Mouse (Mus musculus) liver, embryonic 14.5 days (tissue): ENCODE measurements around the gene Trhr2. TPM values are rescaled to one million over a fixed set of nuclear protein-coding genes. Genes with fewer than 3 reads are reported as not detected.
A peak's percentile ranks its signal among the peaks of the same experiment; 100 is the strongest.

Experiments
- ATAC-seq: fragments of 200-750 bp; cut with Nextera tagmentation; 2 replicates; pipeline ENCODE4 v1.8.0; 2017; ENCODE audit warnings: moderate number of reproducible peaks, mild to moderate bottlenecking, moderate library complexity; ENCODE audit not compliant: insufficient read depth
- DNase-seq, 3 experiments: peaks; one replicate each; pipeline ENCODE4 v3.0.0-alpha.2; 2012 to 2013; ENCODE audit warnings: low read depth in 3 of 3, low spot score in 3 of 3
- H3K27ac ChIP-seq: fragments of 300-500 bp; sonication (generic); 2 replicates; pipeline ENCODE4 v1.5.1; 2014; ENCODE audit warnings: moderate library complexity, mild to moderate bottlenecking, control low read depth, inconsistent platforms
- H3K27me3 ChIP-seq: fragments of 300-500 bp; sonication (generic); 2 replicates; pipeline ENCODE4 v1.6.1; 2014; ENCODE audit warnings: mild to moderate bottlenecking, low read length, moderate library complexity; ENCODE audit not compliant: control insufficient read depth, insufficient read depth
- H3K36me3 ChIP-seq: fragments of 300-500 bp; sonication (generic); replicated peaks from 2 replicates; pipeline ENCODE4 v1.6.1; 2014; ENCODE audit warnings: low read depth; ENCODE audit not compliant: control insufficient read depth, insufficient read depth
- H3K4me1 ChIP-seq, 2 experiments: fragments of 200-500 bp in 1 of 2; fragments of 300-500 bp in 1 of 2; sonication (generic) in 1 of 2; replicated peaks; 2 replicates each; pipeline ENCODE4 v1.6.1; 2012 to 2014; ENCODE audit warnings: antibody characterized with exemption in 1 of 2, inconsistent platforms in 1 of 2, low read length in 1 of 2; ENCODE audit not compliant: control insufficient read depth in 2 of 2, insufficient read depth in 2 of 2
- H3K4me2 ChIP-seq: fragments of 300-500 bp; sonication (generic); 2 replicates; pipeline ENCODE4 v1.6.1; 2014; ENCODE audit warnings: low read depth, mild to moderate bottlenecking, control low read depth, moderate library complexity
- H3K4me3 ChIP-seq, 2 experiments: fragments of 200-500 bp in 1 of 2; fragments of 300-500 bp in 1 of 2; sonication (generic) in 1 of 2; 2 replicates each; pipeline ENCODE4 v1.5.1; 2012 to 2014; ENCODE audit warnings: low read depth in 2 of 2, low read length in 2 of 2, mild to moderate bottlenecking in 2 of 2, control low read depth in 1 of 2, inconsistent platforms in 1 of 2, moderate library complexity in 1 of 2; ENCODE audit not compliant: insufficient read depth in 1 of 2
- H3K9ac ChIP-seq: fragments of 300-500 bp; sonication (generic); replicated peaks from 2 replicates; pipeline ENCODE4 v1.6.1; 2014; ENCODE audit warnings: mild to moderate bottlenecking, control low read depth, moderate library complexity
- H3K9me3 ChIP-seq: fragments of 300-500 bp; sonication (generic); 2 replicates; pipeline ENCODE4 v1.6.1; 2016; ENCODE audit warnings: low read length, mixed read lengths; ENCODE audit not compliant: control insufficient read depth
- CTCF ChIP-seq: IDR thresholded peaks from 2 replicates; pipeline ENCODE4 v1.5.1; 2016; ENCODE audit warnings: antibody characterized with exemption, low read depth, control low read depth
- EP300 ChIP-seq: IDR thresholded peaks from 2 replicates; pipeline ENCODE4 v1.6.1; 2016; ENCODE audit warnings: antibody characterized with exemption, low read depth
- WGBS: fragments of 180-500 bp; shearing (Covaris S2); extraction: QIAGEN DNeasy Blood & Tissue Kit; methylation state at CpG from one replicate; pipeline ENCODE4 v1.1.7; 2014; ENCODE audit not compliant: insufficient replicate concordance; 5-methylcytosine and 5-hydroxymethylcytosine counted together
- polyA plus RNA-seq, 2 experiments: library from polyadenylated mRNA; depleted of rRNA in 1 of 2; stranded (reverse) in 1 of 2; unstranded in 1 of 2; fragments of >200 nt; fragmentation: Nextera tagmentation in 1 of 2; extraction: Ambion mirVana in 1 of 2; gene quantifications; 2 replicates each; pipeline versions ENCODE4 v1.2.1 to v1.2.3; 2012 to 2014

Gene Trhr2
- polyA plus RNA-seq, 2 experiments, result not detected

GRCm38 (mm10) chr8:122393717-122394116 lies 33.2 kb upstream of the Trhr2 start:
- H3K4me1 ChIP-seq, result no peaks in the 10 kb centered on the region
- H3K9me3 ChIP-seq, result no peaks in the 10 kb centered on the region
- H3K27ac ChIP-seq, result no peak overlapping the region
- no peaks in the 10 kb centered on the region for H3K27me3 ChIP-seq
- no peak for TF ChIP-seq CTCF
- no peak for TF ChIP-seq EP300
- H3K36me3 ChIP-seq, result peaks cover 45% of the 10 kb centered on the region
- H3K4me3 ChIP-seq, result no peak overlapping the region
- no peak for DNase-seq
- ATAC-seq, result no peak
- H3K4me2 ChIP-seq, result no peak overlapping the region
- no peak overlapping the region for H3K9ac ChIP-seq

DNA sequence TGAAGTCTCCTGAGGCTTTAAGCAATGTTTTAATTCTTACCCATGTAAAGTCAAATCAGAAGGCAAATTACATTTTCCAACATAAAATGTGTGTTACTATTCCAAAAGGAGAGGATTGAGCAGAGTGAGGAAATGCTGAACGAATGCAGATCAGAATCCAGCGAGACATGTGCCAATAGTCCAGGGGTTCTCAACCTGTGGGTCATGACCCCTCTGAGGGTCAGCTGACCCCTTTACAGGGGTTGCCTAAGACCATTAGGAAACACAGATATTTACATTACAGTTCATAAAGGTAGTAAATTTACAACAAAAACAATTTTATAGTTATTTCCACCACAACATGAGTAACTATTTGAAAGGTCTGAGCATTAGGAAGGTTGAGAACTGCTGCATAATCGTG lies 30.2 kb upstream of the Trhr2 start:
- WGBS, result 71% methylated on average over 3 of the region's 3 CpGs
- Histone ChIP-seq H3K4me3 (no peak overlapping the region), H3K4me1 (no peaks in the 10 kb centered on the region), H3K9me3 (no peaks in the 10 kb centered on the region), H3K27ac (no peak overlapping the region), H3K36me3 (peaks cover 44% of the 10 kb centered on the region), H3K9ac (no peak overlapping the region), H3K4me2 (no peak overlapping the region), H3K27me3 (no peaks in the 10 kb centered on the region)
- ATAC-seq (no peak), DNase-seq (no peak)
- TF ChIP-seq EP300 (no peak), CTCF (no peak)

- no peak overlapping the region for H3K27ac ChIP-seq
- ATAC-seq (no peak), DNase-seq (no peak)
- H3K36me3 ChIP-seq, result peaks cover 57% of the 10 kb centered on the region
- TF ChIP-seq EP300 (no peak), CTCF (peak; percentile 54)
- WGBS, result 86% methylated on average over 3 of the region's 3 CpGs
- H3K9ac ChIP-seq, result no peak overlapping the region
- H3K4me1 ChIP-seq, result no peaks in the 10 kb centered on the region
- H3K4me2 ChIP-seq, result no peak overlapping the region
- H3K9me3 ChIP-seq, result no peaks in the 10 kb centered on the region
- no peaks in the 10 kb centered on the region for H3K27me3 ChIP-seq
- H3K4me3 ChIP-seq, result no peak overlapping the region
Observed at GRCm38 (mm10) chr8:122389357-122389756, 28.8 kb upstream of the Trhr2 start.

- no peak for TF ChIP-seq EP300
- TF ChIP-seq CTCF, result no peak
- Histone ChIP-seq H3K4me1 (peaks cover 0 to 3% of the 10 kb centered on the region in 2 experiments; a peak in 2 of 4 replicates), H3K4me3 (no peak overlapping the region), H3K36me3 (peaks cover 58% of the 10 kb centered on the region), H3K4me2 (no peak overlapping the region), H3K9me3 (no peaks in the 10 kb centered on the region), H3K9ac (no peak overlapping the region), H3K27me3 (no peaks in the 10 kb centered on the region), H3K27ac (no peak overlapping the region)
- ATAC-seq, result no peak
- 78% methylated on average over 4 of the region's 4 CpGs for WGBS
- no peak for DNase-seq
Observed at GRCm38 (mm10) chr8:122383039-122383438, 22.5 kb upstream of the Trhr2 start.

DNA sequence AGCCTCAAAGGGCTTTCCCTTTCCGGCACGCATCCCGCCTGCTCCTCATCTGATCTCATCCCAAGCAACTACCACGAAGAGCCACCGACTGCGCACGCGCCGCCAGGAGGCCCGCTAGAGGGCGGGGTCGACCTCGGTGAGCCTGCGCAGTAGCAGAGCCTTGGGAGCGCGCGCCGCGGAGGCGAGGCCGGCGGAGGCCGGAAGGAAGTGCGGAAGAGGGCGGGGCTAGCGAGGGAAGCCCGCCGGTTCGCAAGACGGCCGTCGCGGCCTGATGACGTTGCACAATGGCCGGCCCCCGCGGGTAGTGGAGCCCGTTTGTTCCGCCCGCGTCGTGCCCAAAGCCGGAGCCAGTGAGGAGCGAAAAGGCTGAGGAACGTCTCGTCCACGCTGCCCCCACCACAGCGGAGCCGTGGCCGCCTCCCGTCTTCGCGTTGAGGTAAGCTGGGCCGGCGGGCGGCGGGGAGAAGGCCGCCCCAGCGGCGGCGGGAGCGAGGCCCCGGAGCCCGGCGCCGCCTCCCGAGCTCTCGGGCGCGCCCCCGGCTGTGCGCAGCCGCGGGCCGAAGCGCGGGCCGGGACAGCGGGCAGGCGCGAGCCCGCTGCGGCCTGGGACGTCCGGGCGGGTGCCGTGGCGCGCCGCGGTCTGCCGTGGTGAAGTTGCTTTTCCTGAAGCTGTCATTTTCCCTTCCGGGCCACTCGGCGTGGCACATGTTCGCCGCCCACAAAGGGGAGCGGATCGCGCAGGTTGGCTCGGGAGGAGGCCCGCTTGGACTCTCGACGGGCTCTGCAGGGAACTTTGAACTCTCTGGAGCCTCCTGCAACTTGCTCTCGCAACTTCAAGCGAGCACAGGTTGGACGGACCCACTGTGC lies 16.1 kb upstream of the Trhr2 start, which contains the start of gene Zc3h18:
TSS of gene Zc3h18 (plus strand) at position 245 of the 867 bp plus-strand sequence.
- WGBS, result under 1% methylated on average over 102 of the region's 107 CpGs
- Histone ChIP-seq H3K4me1 (peaks cover 3 to 16% of the 10 kb centered on the region in 2 experiments; a peak in 3 of 4 replicates), H3K9ac (peak within 1 kb of the TSS; percentile 83), H3K4me2 (peak within 1 kb of the TSS; percentile 78), H3K4me3 (peak within 1 kb of the TSS; percentile 79 to 87), H3K27me3 (no peaks in the 10 kb centered on the region), H3K27ac (peak within 1 kb of the TSS; percentile 53), H3K36me3 (peaks cover 15% of the 10 kb centered on the region), H3K9me3 (no peaks in the 10 kb centered on the region)
- DNase-seq (peak; percentile 96 to 98 (median 97)), ATAC-seq (peak; percentile 94)
- no peak for TF ChIP-seq EP300
- TF ChIP-seq CTCF, result peak; percentile 68
